Mouse (Mus musculus) cerebellum, adult 2 months (tissue): ENCODE measurements around the gene Acer2. TPM values are rescaled to one million over a fixed set of nuclear protein-coding genes. Genes with fewer than 3 reads are reported as not detected.

Source experiments
- DNase-seq, 2 experiments: peaks; one replicate each; pipeline ENCODE4 v3.0.0; 2021
- H3K27ac ChIP-seq: fragments of 200-500 bp; 2 replicates; pipeline ENCODE4 v1.5.1; 2012; ENCODE audit warnings: low read length, control low read depth, inconsistent platforms; ENCODE audit not compliant: insufficient read depth
- H3K27me3 ChIP-seq: fragments of 200-500 bp; 2 replicates; pipeline ENCODE4 v1.6.1; 2012; ENCODE audit warnings: inconsistent platforms, mild to moderate bottlenecking, low read length, moderate library complexity; ENCODE audit not compliant: control insufficient read depth, insufficient read depth
- H3K4me1 ChIP-seq: fragments of 200-500 bp; 2 replicates; pipeline ENCODE4 v1.6.1; 2011; ENCODE audit warnings: low read length; ENCODE audit not compliant: control insufficient read depth, insufficient read depth
- H3K4me3 ChIP-seq: fragments of 200-500 bp; replicated peaks from 2 replicates; pipeline ENCODE3; 2011; ENCODE audit warnings: mild to moderate bottlenecking, low read depth, low read length, control low read depth; ENCODE audit not compliant: insufficient read depth
- CTCF ChIP-seq: fragments of 200-500 bp; IDR thresholded peaks from 2 replicates; pipeline ENCODE4 v1.5.1; 2011; ENCODE audit warnings: low read depth, mild to moderate bottlenecking, control low read depth, low read length, moderate library complexity, borderline replicate concordance; ENCODE audit not compliant: insufficient read depth
- POLR2A ChIP-seq: fragments of 200-500 bp; IDR thresholded peaks from 2 replicates; pipeline ENCODE4 v1.6.1; 2011; ENCODE audit warnings: low read length, control low read depth, borderline replicate concordance; ENCODE audit not compliant: insufficient read depth
- WGBS: fragments of 180-500 bp; shearing (Covaris S2); methylation state at CpG from one replicate; pipeline ENCODE4 v1.1.7; 2018; 5-methylcytosine and 5-hydroxymethylcytosine counted together
- polyA plus RNA-seq: library from polyadenylated mRNA; depleted of rRNA; stranded (reverse); fragments of >200 nt; gene quantifications from 2 replicates; pipeline ENCODE4 v1.2.3, GENCODE M21; 2012

Gene Acer2
- polyA plus RNA-seq, 1 experiment = 6.7 TPM

- H3K27ac ChIP-seq = no peak overlapping the region
- no peaks in the 10 kb centered on the region; the same call in 1 of the 2 replicates for H3K4me1 ChIP-seq
- no peaks in the 10 kb centered on the region for H3K27me3 ChIP-seq
- TF ChIP-seq CTCF = no peak
- TF ChIP-seq POLR2A = no peak
- WGBS = 65% methylated on average over 14 of the region's 14 CpGs
- no peak overlapping the region for H3K4me3 ChIP-seq
- no peak for DNase-seq
These were observed 24.7 kb downstream of the Acer2 start for GRCm38 (mm10) chr4:86898791-86899474.

GRCm38 (mm10) chr4:86902351-86902750 lies 28.2 kb downstream of the Acer2 start:
- WGBS = 68% methylated on average over 6 of the region's 6 CpGs
- H3K27me3 ChIP-seq = no peaks in the 10 kb centered on the region
- H3K4me3 ChIP-seq = no peak overlapping the region
- no peak for TF ChIP-seq CTCF
- TF ChIP-seq POLR2A = no peak
- no peak overlapping the region for H3K27ac ChIP-seq
- H3K4me1 ChIP-seq = no peaks in the 10 kb centered on the region; the same call in 1 of the 2 replicates
- no peak for DNase-seq

- Histone ChIP-seq H3K27ac (no peak overlapping the region), H3K4me1 (no peaks in the 10 kb centered on the region; the same call in 1 of the 2 replicates), H3K27me3 (no peaks in the 10 kb centered on the region), H3K4me3 (no peak overlapping the region)
- 25% methylated on average over 3 of the region's 3 CpGs for WGBS
- DNase-seq = no peak
- TF ChIP-seq POLR2A (no peak), CTCF (no peak)
These were observed 30.8 kb downstream of the Acer2 start for GRCm38 (mm10) chr4:86904969-86905368.

- DNase-seq = no peak
- TF ChIP-seq POLR2A = no peak
- 88% methylated on average over 1 of the region's 1 CpGs for WGBS
- H3K4me1 ChIP-seq = no peaks in the 10 kb centered on the region
- H3K27ac ChIP-seq = no peak overlapping the region
- H3K4me3 ChIP-seq = no peak overlapping the region
- H3K27me3 ChIP-seq = no peaks in the 10 kb centered on the region
These were observed 31.7 kb downstream of the Acer2 start for GRCm38 (mm10) chr4:86905869-86906268.

GRCm38 (mm10) chr4:86911576-86912341 lies 37.6 kb downstream of the Acer2 start:
- 32% methylated on average over 18 of the region's 18 CpGs for WGBS
- TF ChIP-seq POLR2A (no peak), CTCF (no peak)
- Histone ChIP-seq H3K27me3 (no peaks in the 10 kb centered on the region), H3K27ac (no peak overlapping the region), H3K4me1 (no peaks in the 10 kb centered on the region), H3K4me3 (no peak overlapping the region)
- no peak for DNase-seq

GRCm38 (mm10) chr4:86912757-86913156 lies 38.6 kb downstream of the Acer2 start:
- 79% methylated on average over 7 of the region's 7 CpGs for WGBS
- DNase-seq = no peak
- TF ChIP-seq POLR2A = no peak
- TF ChIP-seq CTCF = no peak
- no peak overlapping the region for H3K27ac ChIP-seq
- H3K27me3 ChIP-seq = no peaks in the 10 kb centered on the region
- H3K4me3 ChIP-seq = no peak overlapping the region
- no peaks in the 10 kb centered on the region for H3K4me1 ChIP-seq

- Histone ChIP-seq H3K27me3 (no peaks in the 10 kb centered on the region), H3K4me1 (no peaks in the 10 kb centered on the region), H3K27ac (no peak overlapping the region), H3K4me3 (no peak overlapping the region)
- 60% methylated on average over 1 of the region's 1 CpGs for WGBS
- TF ChIP-seq POLR2A (no peak), CTCF (no peak)
- no peak for DNase-seq
These were observed 41.9 kb downstream of the Acer2 start for GRCm38 (mm10) chr4:86916062-86916461.
